Mouse (Mus musculus) embryonic facial prominence, embryonic 10.5 days (tissue): ENCODE data around the gene Dock10. TPM values are rescaled to one million over a fixed set of nuclear protein-coding genes. Genes with fewer than 3 reads are reported as not detected.
"Not testable (repeated sequence)": the region's sequence is repeated elsewhere in the genome, so short reads cannot be mapped to it uniquely, and the experiment has no call there.

ENCODE experiments used
- DNase-seq: peaks from one replicate; pipeline ENCODE4 v3.0.0-alpha.2; 2017; ENCODE audit warnings: low spot score
- H3K27ac ChIP-seq: fragments of 300-500 bp; sonication (generic); replicated peaks from 2 replicates; pipeline ENCODE4 v1.5.1; 2016; ENCODE audit warnings: mild to moderate bottlenecking
- H3K27me3 ChIP-seq: fragments of 300-500 bp; sonication (generic); replicated peaks from 2 replicates; pipeline ENCODE4 v1.6.1; 2016; ENCODE audit warnings: low read depth, mild to moderate bottlenecking; ENCODE audit not compliant: poor library complexity, severe bottlenecking
- H3K36me3 ChIP-seq: fragments of 300-500 bp; sonication (generic); replicated peaks from 2 replicates; pipeline ENCODE4 v1.6.1; 2016; ENCODE audit warnings: mild to moderate bottlenecking, moderate library complexity
- H3K4me1 ChIP-seq: fragments of 300-500 bp; sonication (generic); 2 replicates; pipeline ENCODE4 v1.6.1; 2016
- H3K4me3 ChIP-seq: fragments of 300-500 bp; sonication (generic); 2 replicates; pipeline ENCODE4 v1.5.1; 2016; ENCODE audit warnings: mild to moderate bottlenecking, moderate library complexity
- H3K9me3 ChIP-seq: fragments of 300-500 bp; sonication (generic); 2 replicates; pipeline ENCODE4 v1.6.1; 2016; ENCODE audit warnings: mild to moderate bottlenecking
- WGBS: fragments of 180-500 bp; shearing (Covaris S2); methylation state at CpG from one replicate; pipeline ENCODE4 v1.1.7; 2016; 5-methylcytosine and 5-hydroxymethylcytosine counted together
- polyA plus RNA-seq: library from polyadenylated mRNA; unstranded; fragments of >200 nt; fragmentation: Nextera tagmentation; extraction: Ambion mirVana; gene quantifications from 2 replicates; pipeline ENCODE4 v1.2.1, GENCODE M21; 2016

Dock10 gene
- polyA plus RNA-seq, 1 experiment from 2014 or later, result 3.2 TPM

DNA sequence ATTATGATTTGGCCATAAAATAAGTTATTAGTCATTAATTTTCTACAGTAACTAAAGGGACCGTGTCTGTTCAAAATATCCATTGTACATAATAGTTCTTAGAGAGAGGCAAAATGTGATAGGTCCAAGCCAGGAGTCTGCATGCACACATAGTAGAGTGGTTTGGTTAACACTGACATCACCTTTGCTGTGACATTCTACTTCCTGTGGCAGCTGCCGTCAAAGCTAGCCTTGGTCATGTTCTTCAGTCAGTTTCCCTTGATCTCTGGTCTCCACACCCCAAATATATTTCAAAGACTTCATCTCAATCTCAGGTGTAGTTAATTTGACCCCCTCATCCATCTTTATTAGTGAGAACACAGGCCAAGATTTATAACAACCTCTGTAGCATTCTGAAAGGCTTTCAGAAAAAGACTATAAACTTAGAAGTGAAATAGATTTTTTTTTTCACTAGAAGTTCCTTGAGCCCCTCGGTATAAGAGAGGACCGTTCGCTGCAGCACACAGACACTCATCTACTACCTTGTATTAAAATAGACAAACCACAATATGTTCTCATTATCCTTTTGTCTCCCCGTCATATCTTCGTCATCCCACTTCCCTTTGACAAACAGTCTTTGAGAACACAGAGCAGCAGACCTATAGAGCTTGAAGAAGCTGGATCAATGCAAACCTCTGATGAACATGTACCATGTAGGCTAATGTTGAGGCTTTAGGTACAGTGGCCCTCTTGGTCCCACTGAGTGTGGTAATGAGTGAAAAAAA lies 2.8 kb downstream of the Dock10 start:
- no peak for DNase-seq
- Histone ChIP-seq H3K27me3 (peaks cover 40% of the 10 kb centered on the region), H3K4me3 (no peak overlapping the region), H3K36me3 (no peaks in the 10 kb centered on the region), H3K4me1 (peaks cover 21% of the 10 kb centered on the region), H3K27ac (no peak overlapping the region), H3K9me3 (no peaks in the 10 kb centered on the region)
- WGBS, result 87% methylated on average over 7 of the region's 7 CpGs

DNA sequence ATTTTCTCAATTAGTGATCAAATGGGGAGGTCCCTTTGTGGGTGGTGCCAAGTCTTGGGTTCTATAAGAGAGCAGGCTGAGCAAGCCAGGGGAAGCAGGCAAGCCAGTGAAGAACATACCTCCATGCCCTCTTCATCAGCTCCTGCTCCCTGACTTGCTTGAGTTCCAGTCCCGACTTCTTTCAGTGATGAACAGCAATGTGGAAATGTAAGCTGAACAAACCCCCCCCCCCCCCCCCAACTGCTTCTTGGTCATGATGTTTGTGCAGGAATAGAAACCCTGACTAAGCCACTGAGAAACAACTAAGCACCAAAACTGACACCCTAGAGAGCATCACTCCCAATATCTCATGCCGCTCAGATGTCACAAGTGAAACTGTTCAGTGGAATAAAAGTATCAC lies 9.2 kb downstream of the Dock10 start:
- not testable (repeated sequence) for H3K9me3 ChIP-seq, DNase-seq, H3K4me1 ChIP-seq, H3K27me3 ChIP-seq, H3K36me3 ChIP-seq, H3K27ac ChIP-seq, H3K4me3 ChIP-seq
- 86% methylated on average over 2 of the region's 2 CpGs for WGBS

DNA sequence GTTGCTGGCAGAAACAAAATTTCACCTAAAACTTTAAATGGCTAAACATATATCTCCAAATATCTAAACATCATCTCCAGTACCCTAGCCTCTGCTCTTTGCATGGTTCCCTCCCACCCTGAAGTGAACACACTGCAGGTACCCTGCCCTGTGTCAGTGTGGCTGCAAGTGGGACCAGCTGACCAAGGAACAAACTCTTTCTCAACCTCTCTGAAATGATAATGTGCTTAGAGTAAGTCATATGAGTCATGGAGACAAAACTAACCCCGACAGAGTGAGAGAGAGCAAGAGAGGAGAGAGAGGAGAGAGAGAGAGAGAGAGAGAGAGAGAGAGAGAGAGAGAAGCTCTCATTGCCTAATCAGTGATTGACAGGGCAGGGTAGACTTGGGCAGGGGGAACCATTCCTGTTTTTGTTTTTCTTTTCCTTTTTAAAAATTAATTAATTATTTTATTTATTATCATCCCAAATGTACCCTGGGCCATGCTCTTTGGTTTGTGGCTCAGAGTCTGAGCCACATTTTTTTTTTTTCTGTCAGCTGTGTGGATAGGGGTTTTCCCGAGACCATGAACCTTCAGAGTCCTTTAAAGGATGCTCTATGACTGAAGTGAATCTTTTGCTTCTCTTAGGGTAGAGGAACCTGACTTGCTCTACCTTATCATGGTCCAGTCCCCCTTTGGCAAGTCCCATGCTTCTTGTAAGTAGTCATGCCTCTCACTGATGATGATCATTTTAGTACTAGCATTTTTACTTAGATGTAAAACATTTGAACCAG lies 11.4 kb downstream of the Dock10 start:
- H3K4me1 ChIP-seq, result no peaks in the 10 kb centered on the region
- H3K9me3 ChIP-seq, result no peaks in the 10 kb centered on the region
- 76% methylated on average over 2 of the region's 2 CpGs for WGBS
- H3K27ac ChIP-seq, result no peak overlapping the region
- H3K4me3 ChIP-seq, result no peak overlapping the region
- DNase-seq, result no peak
- H3K36me3 ChIP-seq, result no peaks in the 10 kb centered on the region
- H3K27me3 ChIP-seq, result no peaks in the 10 kb centered on the region

DNA sequence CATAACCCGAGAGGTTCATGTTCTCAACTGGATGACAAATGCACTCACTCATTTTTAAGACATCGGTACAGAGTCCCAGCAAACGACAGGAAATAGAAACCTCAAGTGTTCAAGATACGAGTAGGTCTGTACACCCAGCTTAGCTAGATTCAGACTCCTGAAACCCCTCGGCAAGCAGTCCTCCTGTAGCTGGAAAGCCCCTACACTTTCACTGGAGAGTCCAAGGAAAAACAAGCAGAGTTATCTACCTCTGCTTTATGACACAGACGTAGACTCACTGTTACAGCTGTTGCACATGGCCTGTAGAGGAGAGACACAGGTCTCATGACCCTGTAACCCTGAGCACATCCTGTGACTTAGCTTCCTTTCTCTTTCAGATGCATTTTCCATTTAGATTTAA lies 12.1 kb downstream of the Dock10 start:
- Histone ChIP-seq H3K27me3 (no peaks in the 10 kb centered on the region), H3K4me1 (no peaks in the 10 kb centered on the region), H3K36me3 (no peaks in the 10 kb centered on the region), H3K9me3 (no peaks in the 10 kb centered on the region), H3K27ac (no peak overlapping the region), H3K4me3 (no peak overlapping the region)
- WGBS, result 87% methylated on average over 6 of the region's 6 CpGs
- no peak for DNase-seq

DNA sequence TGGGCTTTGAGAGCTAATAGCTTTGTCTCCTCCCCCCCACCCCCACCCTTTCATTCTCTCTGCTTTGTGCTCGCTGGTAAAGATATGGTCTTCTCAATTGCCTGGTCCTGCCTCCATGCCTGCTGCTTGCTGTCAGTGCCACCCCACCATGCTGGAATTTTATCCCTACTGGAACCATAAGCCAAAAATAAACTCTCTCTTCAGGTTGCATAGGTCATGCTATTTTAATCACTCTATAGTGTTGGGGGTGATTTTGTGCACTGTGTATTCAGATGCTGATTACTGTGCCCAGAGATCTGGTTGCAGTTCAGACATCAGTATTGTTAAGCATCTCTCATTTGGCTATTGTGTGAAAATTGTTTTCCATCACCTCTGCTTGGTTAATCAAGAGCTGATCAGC lies 18.9 kb downstream of the Dock10 start:
- Histone ChIP-seq H3K36me3 (no peaks in the 10 kb centered on the region), H3K4me1 (peaks cover 5% of the 10 kb centered on the region; the same call in 1 of the 2 replicates), H3K27ac (no peak overlapping the region), H3K4me3 (no peak overlapping the region), H3K9me3 (no peaks in the 10 kb centered on the region), H3K27me3 (no peaks in the 10 kb centered on the region)
- 35% methylated on average over 1 of the region's 1 CpGs for WGBS
- DNase-seq, result no peak

DNA sequence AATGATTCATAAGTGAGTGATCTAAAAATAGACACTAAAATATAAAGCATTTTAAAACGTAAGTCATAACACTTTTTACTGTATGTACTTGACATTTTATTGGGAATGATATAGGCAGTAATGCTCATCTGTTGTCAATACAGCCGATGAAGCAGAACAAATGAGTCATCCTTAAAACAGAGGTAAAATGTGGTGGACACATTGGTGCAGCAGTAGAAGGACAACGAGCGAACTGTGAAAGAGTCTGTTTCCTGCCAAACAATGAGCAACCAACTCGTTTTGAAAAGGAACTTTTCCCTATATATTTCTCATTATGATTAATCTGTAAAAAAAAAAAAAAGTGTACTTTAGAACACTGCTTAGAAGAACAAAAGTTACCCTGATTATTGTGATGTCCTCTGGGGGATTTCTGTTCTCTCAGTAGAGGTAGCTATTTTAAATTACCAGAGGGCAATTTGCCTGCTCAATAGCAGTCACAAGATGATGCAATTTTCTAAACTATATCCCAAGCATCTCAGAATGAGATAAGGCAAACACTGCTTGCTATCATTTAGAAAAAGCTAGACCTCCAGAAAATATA lies 20.4 kb downstream of the Dock10 start:
- H3K4me1 ChIP-seq, result peaks cover 5% of the 10 kb centered on the region; the same call in 1 of the 2 replicates
- 80% methylated on average over 5 of the region's 5 CpGs for WGBS
- H3K36me3 ChIP-seq, result no peaks in the 10 kb centered on the region
- no peak for DNase-seq
- H3K9me3 ChIP-seq, result no peaks in the 10 kb centered on the region
- no peaks in the 10 kb centered on the region for H3K27me3 ChIP-seq
- no peak overlapping the region for H3K27ac ChIP-seq
- H3K4me3 ChIP-seq, result no peak overlapping the region

DNA sequence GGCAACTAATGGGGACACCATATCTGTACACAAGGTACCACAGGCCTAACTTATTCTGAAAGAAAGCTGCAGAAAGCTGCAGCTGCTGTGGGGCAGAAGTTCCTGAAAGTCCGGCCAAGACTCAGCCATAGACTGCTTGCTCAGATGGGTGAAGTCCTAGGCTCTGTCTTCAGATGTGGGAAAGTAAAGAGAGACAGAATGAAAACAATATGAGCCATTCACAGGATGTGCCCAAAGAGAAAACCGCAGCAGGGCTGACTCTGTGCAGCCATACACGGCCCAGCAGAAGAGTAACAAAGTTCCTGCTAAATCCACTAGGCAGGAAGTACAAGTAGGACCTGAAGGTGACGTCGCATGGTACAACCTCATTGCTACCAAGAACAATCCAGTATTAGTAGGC lies 27.7 kb downstream of the Dock10 start:
- WGBS, result 73% methylated on average over 5 of the region's 5 CpGs
- H3K36me3 ChIP-seq, result no peaks in the 10 kb centered on the region
- H3K4me1 ChIP-seq, result 0 out of 2 replicates have a peak, but pooled peaks cover 3% of the 10 kb centered on the region
- no peak overlapping the region for H3K4me3 ChIP-seq
- no peak overlapping the region for H3K27ac ChIP-seq
- DNase-seq, result no peak
- no peaks in the 10 kb centered on the region for H3K9me3 ChIP-seq
- H3K27me3 ChIP-seq, result no peaks in the 10 kb centered on the region

DNA sequence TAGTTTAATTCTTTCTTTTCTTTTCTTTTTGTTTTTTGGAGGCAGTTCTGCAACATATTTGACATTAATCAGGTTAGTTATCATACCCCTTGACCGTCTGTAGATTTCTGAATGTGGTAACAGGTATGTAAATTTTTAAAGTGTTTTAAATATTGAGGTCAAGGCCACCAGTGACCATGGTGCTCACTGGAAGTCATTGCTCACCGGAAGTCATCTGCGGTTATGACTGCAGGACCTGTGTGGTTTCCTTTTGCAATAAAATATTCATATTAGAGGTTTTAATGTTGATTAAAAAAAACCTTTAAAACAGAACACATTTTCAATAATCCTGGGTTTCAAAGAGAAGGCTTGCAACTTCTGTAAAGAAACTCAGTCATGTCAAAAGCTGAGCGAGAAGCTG lies 28.2 kb downstream of the Dock10 start:
- WGBS, result 92% methylated on average over 4 of the region's 4 CpGs
- 0 out of 2 replicates have a peak, but pooled peaks cover 3% of the 10 kb centered on the region for H3K4me1 ChIP-seq
- no peak overlapping the region for H3K4me3 ChIP-seq
- DNase-seq, result no peak
- no peaks in the 10 kb centered on the region for H3K36me3 ChIP-seq
- no peaks in the 10 kb centered on the region for H3K27me3 ChIP-seq
- H3K27ac ChIP-seq, result no peak overlapping the region
- H3K9me3 ChIP-seq, result no peaks in the 10 kb centered on the region

DNA sequence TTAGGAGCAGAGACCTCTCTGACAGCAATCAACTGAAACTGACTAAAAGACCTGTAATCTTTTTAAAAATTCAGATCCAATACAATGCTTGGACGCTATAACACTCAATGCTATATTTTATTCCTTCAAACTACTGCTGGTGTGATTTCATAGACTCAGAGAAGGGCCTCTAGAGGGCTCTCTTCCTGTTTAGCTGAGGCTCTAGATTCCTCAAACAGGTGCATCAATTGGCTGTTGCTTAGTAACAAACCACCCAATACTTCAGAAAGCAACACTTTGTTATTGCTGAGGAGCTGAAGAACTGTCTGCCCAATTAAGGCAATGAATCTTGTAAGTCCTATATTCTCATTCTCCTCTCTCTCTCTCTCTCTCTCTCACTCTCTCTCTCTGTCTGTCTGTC lies 30.1 kb downstream of the Dock10 start:
- WGBS, result 61% methylated on average over 1 of the region's 1 CpGs
- no peak for DNase-seq
- no peaks in the 10 kb centered on the region for H3K27me3 ChIP-seq
- no peak overlapping the region for H3K27ac ChIP-seq
- H3K4me3 ChIP-seq, result no peak overlapping the region
- no peaks in the 10 kb centered on the region for H3K36me3 ChIP-seq
- 0 out of 2 replicates have a peak, but pooled peaks cover 3% of the 10 kb centered on the region for H3K4me1 ChIP-seq
- no peaks in the 10 kb centered on the region for H3K9me3 ChIP-seq

DNA sequence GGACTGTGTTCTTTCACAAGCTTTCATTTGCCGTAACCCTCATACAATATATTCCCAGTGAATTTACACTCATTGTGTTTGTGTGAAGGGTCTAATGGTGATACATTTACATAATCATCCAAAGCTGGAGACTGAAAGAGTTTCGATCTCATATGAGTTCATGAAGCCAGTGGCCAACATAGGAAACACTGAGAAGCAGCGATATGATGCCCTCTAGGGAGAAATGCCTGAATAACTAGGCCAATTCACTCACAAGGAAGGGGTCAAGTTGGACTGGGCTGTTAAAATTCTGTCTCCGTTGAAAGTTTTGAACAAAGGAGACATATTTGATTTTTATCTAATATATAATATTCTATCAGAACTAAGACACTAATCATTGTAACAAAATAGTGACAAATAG lies 30.9 kb downstream of the Dock10 start:
- no peaks in the 10 kb centered on the region for H3K36me3 ChIP-seq
- H3K4me3 ChIP-seq, result no peak overlapping the region
- H3K27me3 ChIP-seq, result no peaks in the 10 kb centered on the region
- no peak for DNase-seq
- 85% methylated on average over 4 of the region's 4 CpGs for WGBS
- H3K9me3 ChIP-seq, result no peaks in the 10 kb centered on the region
- 0 out of 2 replicates have a peak, but pooled peaks cover 3% of the 10 kb centered on the region for H3K4me1 ChIP-seq
- H3K27ac ChIP-seq, result no peak overlapping the region

DNA sequence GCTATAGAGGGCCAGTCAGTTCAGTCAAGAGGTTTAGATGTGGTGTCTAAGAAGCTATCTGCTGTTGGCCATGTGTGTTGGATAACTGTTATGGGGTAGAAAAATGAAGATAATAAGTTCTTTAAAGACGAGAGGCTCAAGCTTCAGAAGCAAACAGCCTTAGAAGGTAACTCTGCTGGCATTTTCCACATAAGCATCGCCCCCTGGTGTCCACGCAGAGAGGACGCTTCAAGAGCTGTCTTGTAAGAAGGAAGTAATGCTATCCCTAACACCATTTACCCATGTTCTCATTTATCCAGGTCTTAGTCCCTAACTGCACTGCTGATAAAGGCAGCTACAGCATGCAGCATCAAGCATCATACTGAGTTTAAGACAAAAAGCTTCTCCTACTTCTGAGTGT lies 35.7 kb downstream of the Dock10 start:
- no peaks in the 10 kb centered on the region for H3K27me3 ChIP-seq
- peak; percentile 34 for DNase-seq
- H3K4me1 ChIP-seq, result no peaks in the 10 kb centered on the region
- H3K9me3 ChIP-seq, result no peaks in the 10 kb centered on the region
- WGBS, result 34% methylated on average over 4 of the region's 4 CpGs
- no peaks in the 10 kb centered on the region for H3K36me3 ChIP-seq
- H3K27ac ChIP-seq, result no peak overlapping the region
- no peak overlapping the region for H3K4me3 ChIP-seq

DNA sequence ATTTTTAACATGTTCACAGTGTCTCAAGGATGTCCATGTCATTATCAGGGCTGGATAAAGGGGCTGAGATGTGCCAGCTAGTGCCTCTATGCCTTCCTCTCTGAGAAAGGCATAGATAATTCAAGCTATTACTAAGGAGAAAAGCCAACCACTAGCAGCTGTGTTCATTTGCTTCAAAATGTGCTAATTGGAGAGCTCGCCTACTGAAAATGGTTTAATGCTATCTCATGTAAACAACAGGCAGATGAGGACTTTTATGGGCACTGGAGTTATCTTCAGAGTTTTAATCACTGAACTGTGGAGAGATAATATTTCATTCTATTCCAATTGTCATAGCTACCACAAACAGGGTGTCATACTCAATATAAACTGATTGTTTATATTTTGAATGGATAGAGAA lies 36.3 kb downstream of the Dock10 start:
- Histone ChIP-seq H3K9me3 (no peaks in the 10 kb centered on the region), H3K4me3 (no peak overlapping the region), H3K27ac (no peak overlapping the region), H3K36me3 (no peaks in the 10 kb centered on the region), H3K27me3 (no peaks in the 10 kb centered on the region), H3K4me1 (no peaks in the 10 kb centered on the region)
- WGBS, result 84% methylated on average over 1 of the region's 1 CpGs
- no peak for DNase-seq

DNA sequence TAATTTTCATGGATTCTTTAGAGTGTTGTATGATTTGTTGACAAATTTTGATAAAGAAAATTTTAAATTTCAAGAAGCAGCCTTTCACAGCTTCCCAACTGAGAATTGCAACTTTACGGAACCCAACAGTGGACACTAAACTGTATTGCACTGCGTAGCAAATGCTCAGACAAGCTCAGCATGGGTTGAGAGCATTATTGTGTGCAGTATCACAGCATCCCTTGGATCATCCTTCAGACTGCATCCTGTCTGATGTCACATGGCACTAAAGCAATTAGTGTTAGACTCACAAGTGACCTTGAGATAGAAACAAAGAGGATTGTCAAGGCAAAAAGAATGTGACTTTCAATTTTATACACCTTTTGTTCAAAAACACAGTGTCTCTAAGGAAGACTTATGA lies 37.1 kb downstream of the Dock10 start:
- Histone ChIP-seq H3K36me3 (no peaks in the 10 kb centered on the region), H3K4me3 (no peak overlapping the region), H3K9me3 (no peaks in the 10 kb centered on the region), H3K4me1 (no peaks in the 10 kb centered on the region), H3K27ac (no peak overlapping the region), H3K27me3 (no peaks in the 10 kb centered on the region)
- 87% methylated on average over 2 of the region's 2 CpGs for WGBS
- no peak for DNase-seq
